Mouse (Mus musculus) adrenal gland, adult 10 weeks (tissue): ENCODE data around the gene Mroh3. TPM values are rescaled to one million over a fixed set of nuclear protein-coding genes. Genes with fewer than 3 reads are reported as not detected.

ENCODE experiments used
- polyA plus RNA-seq: library from polyadenylated mRNA; stranded (reverse); fragments of 350-450 nt; fragmentation: Illumina TruSeq; extraction: RNeasy Lipid Tissue Mini Kit (QIAGEN cat#74804); gene quantifications from one replicate; pipeline ENCODE4 v1.2.3, GENCODE M21; 2014; ENCODE audit warnings: low read depth, low replicate concordance

Mroh3 gene
- polyA plus RNA-seq = not detected

GRCm38 (mm10) chr1:136212803-136213202 lies at the start of gene Mroh3:
TSS of gene Mroh3 (minus strand) at chr1:136212828.

GRCm38 (mm10) chr1:136260635-136261238 lies 48.1 kb upstream of the Mroh3 start, which contains the start of gene Gpr25:
TSS of gene Gpr25 (minus strand) at chr1:136260873.

GRCm38 (mm10) chr1:136233892-136234594 lies 21.4 kb upstream of the Mroh3 start, which contains the start of gene Inava:
TSS of gene Inava (minus strand) at chr1:136234264.

Other genes with a start within 250 kb of the Mroh3 start
- 0.23 TPM for gene Igfn1, start 206.5 kb downstream of the Mroh3 start, polyA plus RNA-seq
- gene Tmem9, start 204.7 kb downstream of the Mroh3 start, polyA plus RNA-seq = 5.1 TPM
- gene Ascl5, start 162.0 kb downstream of the Mroh3 start, polyA plus RNA-seq = not detected
- gene Cacna1s, start 160.1 kb downstream of the Mroh3 start, polyA plus RNA-seq = 0.41 TPM
- 0.23 TPM for gene Kif21b, start 81.4 kb downstream of the Mroh3 start, polyA plus RNA-seq
- gene Inava, start 21.4 kb upstream of the Mroh3 start, polyA plus RNA-seq = not detected
- not detected for gene Gpr25, start 48.0 kb upstream of the Mroh3 start, polyA plus RNA-seq
- 84.3 TPM for gene Camsap2, start 133.3 kb upstream of the Mroh3 start, polyA plus RNA-seq
- gene Ddx59, start 202.4 kb upstream of the Mroh3 start, polyA plus RNA-seq = 4.7 TPM